Mouse (Mus musculus) midbrain, embryonic 10.5 days (tissue): ENCODE measurements at regions not wholly inside any gene's neighbourhood (a gene's known extent, or its start where the extent isn't known, plus 50 kb on each side); places are given as distances from the start of the nearest gene placed in this dataset.

Experiments used
- DNase-seq: peaks from one replicate; pipeline ENCODE4 v3.0.0-alpha.2; 2017; ENCODE audit warnings: low spot score
- H3K27ac ChIP-seq: fragments of 300-500 bp; sonication (generic); replicated peaks from 2 replicates; pipeline ENCODE4 v1.5.1; 2016; ENCODE audit warnings: mild to moderate bottlenecking
- H3K27me3 ChIP-seq: fragments of 300-500 bp; sonication (generic); 2 replicates; pipeline ENCODE4 v1.6.1; 2016; ENCODE audit warnings: low read depth, mild to moderate bottlenecking; ENCODE audit not compliant: poor library complexity, severe bottlenecking
- H3K36me3 ChIP-seq: fragments of 300-500 bp; sonication (generic); 2 replicates; pipeline ENCODE4 v1.6.1; 2016; ENCODE audit warnings: mild to moderate bottlenecking, moderate library complexity
- H3K4me1 ChIP-seq: fragments of 300-500 bp; sonication (generic); 2 replicates; pipeline ENCODE4 v1.6.1; 2016
- H3K4me3 ChIP-seq: fragments of 300-500 bp; sonication (generic); 2 replicates; pipeline ENCODE4 v1.5.1; 2016; ENCODE audit warnings: mild to moderate bottlenecking, moderate library complexity
- H3K9me3 ChIP-seq: fragments of 300-500 bp; sonication (generic); replicated peaks from 2 replicates; pipeline ENCODE4 v1.6.1; 2016; ENCODE audit warnings: mild to moderate bottlenecking
- WGBS: fragments of 180-500 bp; shearing (Covaris S2); methylation state at CpG from one replicate; pipeline ENCODE4 v1.1.7; 2016; 5-methylcytosine and 5-hydroxymethylcytosine counted together

DNA sequence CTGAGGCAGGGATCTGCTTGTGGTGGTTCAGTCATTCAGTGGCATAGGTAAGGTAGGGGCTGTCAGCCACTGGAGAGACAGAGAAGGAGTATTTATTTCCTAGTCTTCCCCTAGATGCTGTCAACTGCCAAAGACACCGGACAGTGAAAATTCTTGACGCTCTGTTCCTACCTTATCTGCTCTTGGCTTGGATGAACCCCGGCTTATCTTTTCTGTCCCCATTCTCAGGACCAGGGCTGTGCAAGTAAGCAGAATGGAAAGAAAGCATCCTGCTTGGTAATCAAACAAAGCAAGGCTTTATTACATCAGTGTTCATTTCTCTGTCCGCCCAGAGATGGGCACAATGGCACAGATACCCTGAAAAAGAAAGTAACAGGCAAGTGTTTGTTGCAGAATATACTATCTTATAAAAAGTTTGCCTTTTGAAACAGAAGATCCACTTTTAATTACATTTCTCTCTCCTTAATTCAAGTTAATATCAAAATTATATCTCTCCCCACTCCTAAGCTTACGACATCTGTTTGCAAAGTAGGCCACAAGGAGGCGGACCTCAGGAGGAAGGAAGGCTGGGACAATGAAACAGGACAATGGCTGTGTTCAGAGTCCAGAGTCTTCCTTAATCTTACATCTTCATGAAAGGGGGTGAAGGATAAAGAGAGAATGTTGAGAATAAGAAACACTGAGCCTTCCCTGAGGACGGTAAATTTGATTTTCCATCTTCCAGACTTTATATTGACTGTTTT lies 316.8 kb upstream of the Ubash3b start:
- H3K27me3 ChIP-seq, result no peaks in the 10 kb centered on the region
- peaks cover 31% of the 10 kb centered on the region for H3K36me3 ChIP-seq
- no peak for DNase-seq
- peak overlapping the region; percentile 60; the same call in 1 of the 2 replicates for H3K27ac ChIP-seq
- H3K4me1 ChIP-seq, result peaks cover 30% of the 10 kb centered on the region
- H3K4me3 ChIP-seq, result no peak overlapping the region
- 84% methylated on average over 7 of the region's 7 CpGs for WGBS
- H3K9me3 ChIP-seq, result no peaks in the 10 kb centered on the region

DNA sequence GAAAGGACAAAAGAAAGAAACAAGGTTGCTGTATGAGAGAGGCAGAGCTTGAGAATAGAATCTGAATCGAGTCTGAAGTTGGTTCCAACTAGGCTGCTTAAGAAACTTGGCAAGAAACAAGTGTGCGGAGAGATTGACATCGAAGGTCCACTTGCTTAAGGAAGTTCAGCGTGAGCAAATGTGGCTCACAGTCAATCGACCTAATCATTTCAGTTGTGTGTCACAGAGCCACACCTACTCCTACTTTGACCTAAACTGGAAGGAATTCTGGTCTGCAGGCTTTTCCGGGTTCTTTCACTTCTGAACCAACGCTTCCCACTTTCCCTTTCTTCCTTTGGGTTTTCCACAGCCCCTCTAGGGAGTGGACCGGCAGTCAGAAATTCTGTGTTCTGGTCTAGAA lies 313.8 kb upstream of the Ubash3b start:
- 91% methylated on average over 8 of the region's 8 CpGs for whole genome bisulfite sequencing
- H3K4me3 ChIP-seq, result 0 out of 2 replicates have a peak overlapping the region, but pooled peaks have one; percentile 23

DNA sequence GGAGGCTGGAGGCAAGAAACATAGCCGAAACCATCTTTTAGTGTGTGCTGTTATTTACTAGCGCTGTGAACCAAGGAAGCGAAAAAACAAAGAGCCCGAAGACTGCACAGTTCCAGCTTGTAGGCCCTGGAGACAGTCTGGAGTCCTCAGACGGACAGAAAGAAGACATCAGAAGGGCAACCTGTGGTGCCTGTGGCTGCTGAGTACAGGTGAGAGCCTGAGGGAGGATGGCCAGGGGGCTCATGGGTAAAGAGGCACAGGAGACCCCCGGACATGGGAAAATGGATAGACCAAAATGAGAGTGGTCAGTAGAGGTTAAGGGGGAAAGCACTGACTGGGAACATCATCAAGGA lies 313.4 kb upstream of the Ubash3b start:
- H3K27me3 ChIP-seq, result no peaks in the 10 kb centered on the region
- H3K9me3 ChIP-seq, result no peaks in the 10 kb centered on the region
- no peak for DNase-seq
- peaks cover 7% of the 10 kb centered on the region; the same call in 1 of the 2 replicates for H3K36me3 ChIP-seq
- 0 out of 2 replicates have a peak overlapping the region, but pooled peaks have one; percentile 23 for H3K4me3 ChIP-seq
- H3K27ac ChIP-seq, result peak overlapping the region; percentile 83
- peaks cover 36% of the 10 kb centered on the region for H3K4me1 ChIP-seq
- whole genome bisulfite sequencing, result 71% methylated on average over 6 of the region's 6 CpGs

More for the DNA sequence above, 313.8 kb upstream of the Ubash3b start:
- peaks cover 11% of the 10 kb centered on the region; the same call in 1 of the 2 replicates for H3K36me3 ChIP-seq
- H3K9me3 ChIP-seq, result no peaks in the 10 kb centered on the region
- no peak for DNase-seq
- no peaks in the 10 kb centered on the region for H3K27me3 ChIP-seq
- peaks cover 32% of the 10 kb centered on the region for H3K4me1 ChIP-seq
- H3K27ac ChIP-seq, result peak overlapping the region; percentile 83

- Histone ChIP-seq H3K27me3 (no peaks in the 10 kb centered on the region), H3K9me3 (no peaks in the 10 kb centered on the region), H3K27ac (peak overlapping the region; percentile 83), H3K36me3 (0 out of 2 replicates have a peak, but pooled peaks cover 4% of the 10 kb centered on the region), H3K4me3 (0 out of 2 replicates have a peak overlapping the region, but pooled peaks have one; percentile 23), H3K4me1 (peaks cover 39% of the 10 kb centered on the region)
- 47% methylated on average over 11 of the region's 11 CpGs for WGBS
- DNase-seq, result peak; percentile 86
Measured at GRCm38 (mm10) chr9:41474244-41474944, 312.9 kb upstream of the Ubash3b start.

DNA sequence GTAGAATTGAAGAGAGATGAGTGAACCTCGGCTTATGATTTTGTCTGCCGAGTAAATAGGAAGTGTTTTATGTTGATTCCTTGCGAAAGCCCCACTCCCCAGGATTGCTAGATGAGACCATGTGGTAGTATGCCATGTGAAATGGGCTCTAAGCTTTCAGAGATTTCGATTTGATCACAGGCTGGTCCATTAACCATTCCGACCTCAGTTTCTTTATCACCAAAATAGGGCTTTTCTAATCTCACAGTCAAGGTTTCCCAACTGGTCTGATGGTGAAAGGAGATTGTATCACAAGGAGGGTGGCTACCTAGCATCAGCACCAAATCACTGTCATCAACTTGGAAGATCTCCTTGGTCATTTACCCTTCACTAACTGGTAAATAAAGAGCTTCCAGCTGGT lies 312.0 kb upstream of the Ubash3b start:
- no peaks in the 10 kb centered on the region for H3K27me3 ChIP-seq
- no peaks in the 10 kb centered on the region for H3K36me3 ChIP-seq
- DNase-seq, result no peak
- H3K27ac ChIP-seq, result 0 out of 2 replicates have a peak overlapping the region, but pooled peaks have one; percentile 83
- H3K4me1 ChIP-seq, result peaks cover 36% of the 10 kb centered on the region
- H3K4me3 ChIP-seq, result no peak overlapping the region
- H3K9me3 ChIP-seq, result no peaks in the 10 kb centered on the region
- 86% methylated on average over 5 of the region's 5 CpGs for WGBS

DNA sequence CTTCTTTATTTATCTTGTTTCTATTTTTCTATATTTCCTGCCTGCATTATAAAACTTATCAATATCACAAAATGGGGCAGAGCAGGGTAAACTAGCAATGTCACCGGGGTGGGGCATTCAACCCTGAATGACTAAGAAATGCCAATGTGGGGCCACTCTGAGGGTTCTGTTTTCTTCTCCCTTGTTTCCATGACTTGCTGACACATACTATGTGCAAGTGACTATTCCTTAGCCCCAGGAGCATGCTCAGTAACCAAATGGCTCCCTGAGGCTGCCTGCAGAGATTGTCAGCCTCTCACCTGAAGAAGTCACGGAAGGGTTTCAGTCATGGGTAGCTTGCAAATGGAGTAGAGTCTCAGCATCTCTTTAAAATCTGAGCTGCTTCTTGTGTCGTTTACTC lies 309.8 kb upstream of the Ubash3b start:
- Histone ChIP-seq H3K36me3 (no peaks in the 10 kb centered on the region), H3K4me1 (peaks cover 29% of the 10 kb centered on the region), H3K4me3 (no peak overlapping the region), H3K9me3 (no peaks in the 10 kb centered on the region), H3K27ac (no peak overlapping the region), H3K27me3 (no peaks in the 10 kb centered on the region)
- 92% methylated on average over 3 of the region's 3 CpGs for WGBS
- DNase-seq, result no peak

DNA sequence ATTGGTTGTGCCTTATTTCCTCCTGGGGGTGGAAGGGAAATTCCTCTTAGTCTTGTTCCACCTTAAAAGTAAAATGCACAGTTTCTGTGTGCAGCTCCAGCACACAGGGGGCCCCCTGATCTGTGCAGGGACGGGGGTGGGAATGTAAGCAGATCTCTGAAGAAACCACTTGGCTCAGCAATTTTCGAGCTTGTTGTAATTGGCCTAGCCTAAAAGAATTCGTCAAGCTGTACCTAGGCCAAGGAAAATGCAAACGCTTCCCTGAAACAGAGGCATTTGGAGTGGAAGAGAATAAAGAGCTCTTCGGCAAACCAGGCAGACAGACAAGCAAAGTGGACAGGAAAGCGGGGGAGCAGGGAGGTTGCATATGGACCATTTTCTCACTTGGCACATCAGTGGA lies 308.5 kb upstream of the Ubash3b start:
- 70% methylated on average over 6 of the region's 6 CpGs for WGBS
- H3K27me3 ChIP-seq, result no peaks in the 10 kb centered on the region
- H3K4me3 ChIP-seq, result no peak overlapping the region
- H3K36me3 ChIP-seq, result no peaks in the 10 kb centered on the region
- H3K27ac ChIP-seq, result peak overlapping the region; percentile 10; the same call in 1 of the 2 replicates
- H3K9me3 ChIP-seq, result no peaks in the 10 kb centered on the region
- no peak for DNase-seq
- H3K4me1 ChIP-seq, result peaks cover 24% of the 10 kb centered on the region

DNA sequence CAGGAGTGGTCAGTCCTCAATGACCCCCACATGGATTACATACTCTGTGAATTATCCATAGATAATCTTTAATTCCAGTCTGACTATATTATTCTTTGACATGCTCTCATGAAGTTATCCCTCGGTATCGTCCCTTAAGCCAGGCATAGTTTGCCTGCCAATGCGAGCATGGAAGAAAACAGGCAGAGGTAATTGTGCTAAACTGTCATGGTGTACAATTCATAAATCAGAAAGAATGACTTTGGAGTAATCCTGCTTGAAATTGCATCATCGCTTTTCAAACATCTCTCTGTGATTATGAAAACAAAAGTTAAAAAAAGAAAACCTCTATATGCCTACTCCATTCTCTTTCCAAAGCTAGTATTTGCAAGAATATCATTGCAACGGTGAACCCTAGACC lies 307.9 kb upstream of the Ubash3b start:
- Histone ChIP-seq H3K4me3 (no peak overlapping the region), H3K27ac (no peak overlapping the region), H3K36me3 (no peaks in the 10 kb centered on the region), H3K27me3 (no peaks in the 10 kb centered on the region), H3K4me1 (peaks cover 19% of the 10 kb centered on the region), H3K9me3 (no peaks in the 10 kb centered on the region)
- 91% methylated on average over 5 of the region's 5 CpGs for WGBS
- no peak for DNase-seq

DNA sequence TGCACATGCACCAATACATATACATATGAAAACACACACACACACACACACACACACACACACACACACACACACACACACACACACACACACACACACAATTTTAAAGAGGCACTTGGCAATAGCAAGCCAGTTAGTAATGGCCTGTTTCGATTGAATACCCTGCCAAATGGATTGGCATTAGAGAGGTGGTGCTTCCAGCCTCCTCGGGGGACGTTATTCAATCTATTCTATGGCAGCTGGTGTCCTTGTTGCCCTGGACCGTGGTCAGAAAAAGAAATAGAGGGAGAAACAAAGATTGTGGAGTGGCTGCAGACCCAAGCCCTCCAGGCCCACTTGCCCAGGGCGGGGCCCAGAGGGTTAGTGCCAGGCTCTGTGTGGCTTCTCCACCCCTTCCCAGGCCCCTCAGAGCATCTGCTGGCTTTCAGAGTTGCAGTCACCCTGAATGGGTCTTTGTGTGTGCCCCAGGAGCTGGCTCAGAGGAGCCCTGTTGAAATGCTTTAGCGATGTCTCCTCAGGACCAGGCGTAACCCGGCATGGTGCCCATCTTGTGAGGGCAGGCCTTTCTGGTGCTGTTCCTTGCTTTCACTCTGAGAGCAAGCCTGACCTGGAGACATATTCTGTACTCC lies 302.7 kb upstream of the Ubash3b start:
- WGBS, result 77% methylated on average over 8 of the region's 8 CpGs
- Histone ChIP-seq H3K9me3 (no peaks in the 10 kb centered on the region), H3K27ac (peak overlapping the region; percentile 72), H3K4me3 (no peak overlapping the region), H3K4me1 (peaks cover 15% of the 10 kb centered on the region), H3K36me3 (peaks cover 18% of the 10 kb centered on the region), H3K27me3 (no peaks in the 10 kb centered on the region)
- no peak for DNase-seq

DNA sequence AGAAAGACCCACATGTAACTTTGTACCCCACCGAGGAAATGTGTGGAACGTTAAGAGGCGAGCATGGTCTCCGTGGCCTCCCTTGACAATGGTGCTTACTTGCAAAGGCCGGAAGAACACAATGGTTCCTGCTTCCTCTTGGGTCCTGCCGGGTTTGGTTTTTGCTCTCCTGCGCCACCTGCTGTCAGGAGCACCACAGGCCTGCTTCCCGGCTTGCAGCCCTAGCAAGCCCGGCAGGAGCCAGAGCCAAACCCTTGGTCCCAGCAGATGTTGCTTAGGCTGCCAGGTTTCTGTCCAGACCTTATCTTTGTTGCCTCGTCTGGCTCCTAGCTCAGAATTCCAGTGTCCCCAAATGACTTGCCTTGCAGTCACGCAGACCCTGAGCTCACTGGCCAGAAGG lies 300.2 kb upstream of the Ubash3b start:
- Histone ChIP-seq H3K4me1 (peaks cover 15% of the 10 kb centered on the region), H3K36me3 (peaks cover 18% of the 10 kb centered on the region), H3K9me3 (no peaks in the 10 kb centered on the region), H3K27me3 (no peaks in the 10 kb centered on the region), H3K27ac (peak overlapping the region; percentile 82), H3K4me3 (no peak overlapping the region)
- 15% methylated on average over 11 of the region's 11 CpGs for WGBS
- peak; percentile 88 for DNase-seq

GRCm38 (mm10) chr9:41460709-41461108 lies 299.2 kb upstream of the Ubash3b start:
- DNase-seq, result no peak
- WGBS, result 87% methylated on average over 6 of the region's 6 CpGs
- Histone ChIP-seq H3K4me3 (no peak overlapping the region), H3K4me1 (peaks cover 15% of the 10 kb centered on the region), H3K27me3 (no peaks in the 10 kb centered on the region), H3K27ac (no peak overlapping the region), H3K36me3 (peaks cover 25% of the 10 kb centered on the region), H3K9me3 (no peaks in the 10 kb centered on the region)

DNA sequence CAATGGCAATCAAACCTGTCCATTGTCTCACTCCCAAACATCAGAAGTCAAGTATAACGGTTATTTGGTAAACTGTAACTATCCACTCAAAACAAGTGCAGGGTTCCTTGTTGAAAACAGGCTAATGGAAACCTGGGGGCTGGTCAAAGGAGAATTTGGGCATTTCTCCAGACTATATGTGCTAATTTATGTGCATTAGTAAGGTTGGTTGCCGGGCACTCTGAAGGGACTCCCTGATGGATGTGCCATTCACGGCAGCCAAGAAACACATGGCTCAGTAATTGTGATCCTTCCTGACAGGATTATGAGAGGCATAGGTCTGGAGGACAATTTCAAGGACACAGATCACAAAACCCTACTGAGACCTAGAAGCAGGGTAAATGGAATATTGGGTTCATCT lies 295.5 kb upstream of the Ubash3b start:
- DNase-seq, result no peak
- H3K4me3 ChIP-seq, result no peak overlapping the region
- peaks cover 34% of the 10 kb centered on the region for H3K36me3 ChIP-seq
- 86% methylated on average over 3 of the region's 3 CpGs for WGBS
- H3K27me3 ChIP-seq, result no peaks in the 10 kb centered on the region
- H3K4me1 ChIP-seq, result peaks cover 8% of the 10 kb centered on the region
- H3K27ac ChIP-seq, result 0 out of 2 replicates have a peak overlapping the region, but pooled peaks have one; percentile 33
- no peaks in the 10 kb centered on the region for H3K9me3 ChIP-seq
